Mouse (Mus musculus): Measurements from ENCODE around the gene Hook2. TPM values are rescaled to one million over a fixed set of nuclear protein-coding genes. Genes with fewer than 3 reads are reported as not detected.

The Hook2 gene
- total and polyA plus RNA-seq, 3 experiments = 7.1 to 24.7 (median 9.8) TPM

DNA sequence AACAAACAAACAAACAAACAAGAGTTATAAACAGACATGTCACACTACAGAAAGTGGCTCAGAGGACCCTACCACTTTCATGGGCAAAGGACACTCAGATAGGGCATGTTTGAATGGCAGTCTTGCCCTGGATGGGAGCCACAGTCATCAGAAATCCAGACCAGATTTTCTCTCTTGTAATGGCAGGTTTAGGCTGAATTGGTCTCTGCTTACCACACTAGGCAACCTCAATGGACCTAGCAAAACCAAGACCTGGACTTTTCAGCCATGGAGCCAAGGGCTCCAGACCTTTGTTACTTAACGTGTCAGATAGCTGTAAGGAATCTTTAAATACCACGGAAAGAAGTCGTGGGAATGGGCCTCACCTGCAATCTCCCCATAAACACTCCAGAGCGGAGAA is 46.7 kb upstream of the Hook2 start:
- in situ Hi-C loops (cut with MboI; ENCODE audit: low pct_ligation_motif_present, low pct_unique_long_range_greater_than_20kb, low sequenced_read_pairs) (no loop called here), dilution Hi-C loops (cut with MboI; ENCODE audit: extremely low pct_ligation_motif_present, extremely low pct_unique_long_range_greater_than_20kb, low sequenced_read_pairs) (no loop called here)
- no peak overlapping the region for H3K9ac ChIP-seq (ENCODE audit: insufficient read depth, low read depth)
- peaks cover 69% of the 10 kb centered on the region for H3K27me3 ChIP-seq (replicated peaks)
- H3K4me1 ChIP-seq (ENCODE audit: control insufficient read depth in 1 of 2, insufficient read depth in 2 of 2) = peaks cover 0 to 7% of the 10 kb centered on the region in 2 experiments; a peak in 2 of 4 replicates
- TF ChIP-seq EP300 (IDR thresholded peaks at IDR 0.05; ENCODE audit: low read length) = no peak
- no peak for TF ChIP-seq MYC (IDR thresholded peaks at IDR 0.05; ENCODE audit: low read depth, low read length)
- TF ChIP-seq UBTF (IDR thresholded peaks at IDR 0.05; ENCODE audit: low read depth, low read length) = no peak
- TF ChIP-seq ZMIZ1 (IDR thresholded peaks at IDR 0.05; ENCODE audit: low read depth, low read length) = no peak
- no peak for TF ChIP-seq CTCF (conservative IDR thresholded peaks at IDR 0.05 in 1 of 2, IDR thresholded peaks at IDR 0.05 in 1 of 2; ENCODE audit: low read depth in 2 of 2, low read length in 2 of 2)
- H3K27ac ChIP-seq (ENCODE audit: insufficient read depth, low read depth) = no peak overlapping the region
- no peaks in the 10 kb centered on the region for H3K79me2 ChIP-seq (replicated peaks; ENCODE audit: control insufficient read depth, extremely low read depth, insufficient read depth, poor library complexity, severe bottlenecking)
- peaks cover 2% of the 10 kb centered on the region for H3K9me3 ChIP-seq (replicated peaks; ENCODE audit: low read length)
- no peaks in the 10 kb centered on the region for H3K36me3 ChIP-seq (replicated peaks in 1 of 2; ENCODE audit: control insufficient read depth in 1 of 2, insufficient read depth in 1 of 2, low read length in 1 of 2)
- H3K4me2 ChIP-seq (ENCODE audit: insufficient read depth, low read depth, poor library complexity, severe bottlenecking) = no peak overlapping the region
- H3K4me3 ChIP-seq (replicated peaks in 1 of 3; ENCODE audit: low read depth in 2 of 3, low read length in 2 of 3, poor library complexity in 1 of 3) = no peak overlapping the region
- DNase-seq (ENCODE audit: extremely low read depth) = no peak

DNA sequence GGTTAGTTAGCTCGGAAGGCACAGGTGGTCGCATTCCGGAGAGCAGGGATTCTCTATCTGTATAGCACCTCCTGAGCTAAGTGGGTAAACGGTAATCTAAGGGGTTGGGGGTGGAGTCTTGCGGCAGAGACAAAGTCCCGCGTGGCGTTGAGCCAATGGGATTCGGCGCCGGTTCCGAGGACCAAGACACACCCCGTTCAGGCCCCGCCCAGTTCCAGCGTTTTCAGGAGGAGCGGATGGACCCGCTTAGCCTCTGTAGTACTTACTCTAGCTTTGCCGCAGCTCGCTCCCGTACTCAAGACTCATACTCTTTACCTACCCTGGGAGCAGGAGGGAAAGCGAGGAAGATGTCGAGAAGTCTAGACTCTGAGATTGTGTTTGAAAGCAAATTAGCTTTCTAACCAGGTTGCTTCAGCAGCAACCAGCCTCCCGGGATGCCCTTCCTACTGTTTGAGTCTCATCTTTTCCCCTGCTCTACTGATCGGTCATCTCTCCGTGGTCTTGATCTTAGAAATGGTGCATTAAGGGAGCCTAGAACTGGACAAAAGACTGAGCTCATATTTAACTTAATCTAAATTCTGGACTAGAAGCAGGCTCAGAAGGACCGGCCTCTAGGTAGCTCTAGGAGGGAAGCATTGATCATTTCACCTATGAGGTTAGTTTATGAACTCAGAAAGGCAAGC is 45.8 kb upstream of the Hook2 start:
- TF ChIP-seq SIN3A (IDR thresholded peaks at IDR 0.05; ENCODE audit: low read length) (0 out of 2 replicates have a peak, but pooled peaks have one; percentile 27), POLR2A (IDR thresholded peaks at IDR 0.05; ENCODE audit: low read depth, low read length) (no peak)
- no peak for DNase-seq (ENCODE audit: extremely low read depth)
- H3K4me2 ChIP-seq (ENCODE audit: insufficient read depth, low read depth, poor library complexity, severe bottlenecking) = peak overlapping the region; percentile 92
- H3K79me2 ChIP-seq (replicated peaks; ENCODE audit: control insufficient read depth, extremely low read depth, insufficient read depth, poor library complexity, severe bottlenecking) = no peaks in the 10 kb centered on the region
- peaks cover 2% of the 10 kb centered on the region for H3K9me3 ChIP-seq (replicated peaks; ENCODE audit: low read length)
- in situ Hi-C loops (cut with MboI; ENCODE audit: low pct_ligation_motif_present, low pct_unique_long_range_greater_than_20kb, low sequenced_read_pairs) (no loop called here), dilution Hi-C loops (cut with MboI; ENCODE audit: extremely low pct_ligation_motif_present, extremely low pct_unique_long_range_greater_than_20kb, low sequenced_read_pairs) (no loop called here)
- no peak overlapping the region for H3K4me3 ChIP-seq (replicated peaks in 1 of 3; ENCODE audit: low read depth in 2 of 3, low read length in 2 of 3, poor library complexity in 1 of 3)
- H3K36me3 ChIP-seq (replicated peaks in 1 of 2; ENCODE audit: control insufficient read depth in 1 of 2, insufficient read depth in 1 of 2, low read length in 1 of 2) = no peaks in the 10 kb centered on the region
- no peak overlapping the region for H3K9ac ChIP-seq (ENCODE audit: insufficient read depth, low read depth)
- H3K4me1 ChIP-seq (ENCODE audit: control insufficient read depth in 1 of 2, insufficient read depth in 2 of 2) = peaks cover 0 to 7% of the 10 kb centered on the region in 2 experiments; a peak in 2 of 4 replicates
- no peak overlapping the region for H3K27ac ChIP-seq (ENCODE audit: insufficient read depth, low read depth)
- H3K27me3 ChIP-seq (replicated peaks) = peaks cover 66% of the 10 kb centered on the region

- H3K27me3 ChIP-seq (replicated peaks) = peaks cover 69% of the 10 kb centered on the region
- H3K4me1 ChIP-seq (ENCODE audit: control insufficient read depth in 1 of 2, insufficient read depth in 2 of 2) = peaks cover 0 to 7% of the 10 kb centered on the region in 2 experiments; a peak in 2 of 4 replicates
- H3K4me3 ChIP-seq (replicated peaks in 1 of 3; ENCODE audit: low read depth in 2 of 3, low read length in 2 of 3, poor library complexity in 1 of 3) = no peak overlapping the region
- no peaks in the 10 kb centered on the region for H3K79me2 ChIP-seq (replicated peaks; ENCODE audit: control insufficient read depth, extremely low read depth, insufficient read depth, poor library complexity, severe bottlenecking)
- H3K9ac ChIP-seq (ENCODE audit: insufficient read depth, low read depth) = no peak overlapping the region
- no peaks in the 10 kb centered on the region for H3K36me3 ChIP-seq (replicated peaks in 1 of 2; ENCODE audit: control insufficient read depth in 1 of 2, insufficient read depth in 1 of 2, low read length in 1 of 2)
- in situ Hi-C loops (cut with MboI; ENCODE audit: low pct_ligation_motif_present, low pct_unique_long_range_greater_than_20kb, low sequenced_read_pairs) = no loop called here
- TF ChIP-seq PAX5 (IDR thresholded peaks at IDR 0.05; ENCODE audit: low read length) = no peak
- peak; percentile 27; the same call in 1 of the 2 replicates for TF ChIP-seq NRF1 (IDR thresholded peaks at IDR 0.05; ENCODE audit: low read depth, low read length)
- TF ChIP-seq MEF2A (IDR thresholded peaks at IDR 0.05; ENCODE audit: borderline replicate concordance, low read depth, low read length) = no peak
- no peak for TF ChIP-seq EP300 (IDR thresholded peaks at IDR 0.05; ENCODE audit: low read length)
- no peak for TF ChIP-seq ZKSCAN1 (IDR thresholded peaks at IDR 0.05; ENCODE audit: borderline replicate concordance, low read depth, low read length)
- no peak overlapping the region for H3K27ac ChIP-seq (ENCODE audit: insufficient read depth, low read depth)
- DNase-seq (ENCODE audit: extremely low read depth) = no peak
- dilution Hi-C loops (cut with MboI; ENCODE audit: extremely low pct_ligation_motif_present, extremely low pct_unique_long_range_greater_than_20kb, low sequenced_read_pairs) = no loop called here
- H3K9me3 ChIP-seq (replicated peaks; ENCODE audit: low read length) = peaks cover 2% of the 10 kb centered on the region
- peak overlapping the region; percentile 92; the same call in 1 of the 2 replicates for H3K4me2 ChIP-seq (ENCODE audit: insufficient read depth, low read depth, poor library complexity, severe bottlenecking)
Measured at GRCm38 (mm10) chr8:84945235-84945632, 45.2 kb upstream of the Hook2 start.
